Mouse (Mus musculus): ENCODE data around the gene Ap1m2. TPM values are rescaled to one million over a fixed set of nuclear protein-coding genes. Genes with fewer than 3 reads are reported as not detected.
"Not testable (repeated sequence)": the region's sequence is repeated elsewhere in the genome, so short reads cannot be mapped to it uniquely, and the experiment has no call there.

Gene Ap1m2
- total RNA-seq, 2 experiments from 2014 or later: 0.58 TPM; not detected in 1

- not testable (repeated sequence) for ATAC-seq (replicated peaks; ENCODE audit: low FRiP score, poor library complexity, severe bottlenecking)
Measured at GRCm38 (mm10) chr9:21291868-21292267, 20.3 kb downstream of the Ap1m2 start.

GRCm38 (mm10) chr9:21291022-21291787, 20.9 kb downstream of the Ap1m2 start, which contains the start of gene Cdkn2d:
Cdkn2d (minus strand) TSS chr9:21291407.
- ATAC-seq (replicated peaks; ENCODE audit: low FRiP score, poor library complexity, severe bottlenecking): peak; percentile 76

GRCm38 (mm10) chr9:21290589-21290988, 21.5 kb downstream of the Ap1m2 start:
- peak; percentile 26 for ATAC-seq (replicated peaks; ENCODE audit: low FRiP score, poor library complexity, severe bottlenecking)

- no peak for ATAC-seq (replicated peaks; ENCODE audit: low FRiP score, poor library complexity, severe bottlenecking)
Measured at GRCm38 (mm10) chr9:21289337-21289671, 22.8 kb downstream of the Ap1m2 start.

GRCm38 (mm10) chr9:21288404-21289336, 23.5 kb downstream of the Ap1m2 start:
- no peak for ATAC-seq (replicated peaks; ENCODE audit: low FRiP score, poor library complexity, severe bottlenecking)

- peak; percentile 72 for ATAC-seq (replicated peaks; ENCODE audit: low FRiP score, poor library complexity, severe bottlenecking)
Measured at GRCm38 (mm10) chr9:21287571-21288402, 24.4 kb downstream of the Ap1m2 start, which contains the start of gene Kri1. Kri1 (minus strand) TSS chr9:21287969.

GRCm38 (mm10) chr9:21286753-21287152, 25.4 kb downstream of the Ap1m2 start:
- ATAC-seq (replicated peaks; ENCODE audit: low FRiP score, poor library complexity, severe bottlenecking): no peak

- ATAC-seq (replicated peaks; ENCODE audit: low FRiP score, poor library complexity, severe bottlenecking): no peak
Measured at GRCm38 (mm10) chr9:21283994-21284393, 28.1 kb downstream of the Ap1m2 start.

- ATAC-seq (replicated peaks; ENCODE audit: low FRiP score, poor library complexity, severe bottlenecking): no peak
Measured at GRCm38 (mm10) chr9:21283591-21283990, 28.5 kb downstream of the Ap1m2 start.

- ATAC-seq (replicated peaks; ENCODE audit: low FRiP score, poor library complexity, severe bottlenecking): no peak
Measured at GRCm38 (mm10) chr9:21277776-21278175, 34.4 kb downstream of the Ap1m2 start.

GRCm38 (mm10) chr9:21276307-21276706, 35.8 kb downstream of the Ap1m2 start:
- ATAC-seq (replicated peaks; ENCODE audit: low FRiP score, poor library complexity, severe bottlenecking): no peak

GRCm38 (mm10) chr9:21275727-21276126, 36.4 kb downstream of the Ap1m2 start:
- no peak for ATAC-seq (replicated peaks; ENCODE audit: low FRiP score, poor library complexity, severe bottlenecking)

- ATAC-seq (replicated peaks; ENCODE audit: low FRiP score, poor library complexity, severe bottlenecking): 0 out of 2 replicates have a peak, but pooled peaks have one; percentile 27
Measured at GRCm38 (mm10) chr9:21275013-21275710, 37.0 kb downstream of the Ap1m2 start.

- no peak for ATAC-seq (replicated peaks; ENCODE audit: low FRiP score, poor library complexity, severe bottlenecking)
Measured at GRCm38 (mm10) chr9:21274336-21274735, 37.8 kb downstream of the Ap1m2 start.

- no peak for ATAC-seq (replicated peaks; ENCODE audit: low FRiP score, poor library complexity, severe bottlenecking)
Measured at GRCm38 (mm10) chr9:21273520-21274228, 38.5 kb downstream of the Ap1m2 start.

GRCm38 (mm10) chr9:21273094-21273493, 39.0 kb downstream of the Ap1m2 start:
- ATAC-seq (replicated peaks; ENCODE audit: low FRiP score, poor library complexity, severe bottlenecking): no peak

GRCm38 (mm10) chr9:21272391-21272790, 39.7 kb downstream of the Ap1m2 start:
- ATAC-seq (replicated peaks; ENCODE audit: low FRiP score, poor library complexity, severe bottlenecking): no peak

GRCm38 (mm10) chr9:21269590-21269989, 42.5 kb downstream of the Ap1m2 start:
- ATAC-seq (replicated peaks; ENCODE audit: low FRiP score, poor library complexity, severe bottlenecking): not testable (repeated sequence)

- no peak for ATAC-seq (replicated peaks; ENCODE audit: low FRiP score, poor library complexity, severe bottlenecking)
Measured at GRCm38 (mm10) chr9:21268305-21268704, 43.8 kb downstream of the Ap1m2 start.

All from erythroblast, adult 5-6 weeks (primary cell).